Comparison of ENCODE assay signal across 27 mouse cellular contexts in genomic region chr10:75482271-75482670, GRCm38 (mm10).
"Had no signal": no experiment of that assay in that cellular context is flagged by ENCODE, and none has a peak within 500 bp of the region (broad histone marks: within the 10 kb centered on the region; RNA-seq: fewer than 3 reads in every experiment).

No protein-coding gene starts in this region.

- H3K36me3 ChIP-seq: embryonic facial prominence, embryonic 10.5 days; embryonic facial prominence, embryonic 12.5 days; embryonic facial prominence, embryonic 13.5 days; embryonic facial prominence, embryonic 15.5 days; forebrain, embryonic 10.5 days; forebrain, embryonic 12.5 days; forebrain, embryonic 15.5 days had no signal

- H3K4me3 ChIP-seq: embryonic facial prominence, embryonic 10.5 days; embryonic facial prominence, embryonic 12.5 days; embryonic facial prominence, embryonic 13.5 days; embryonic facial prominence, embryonic 15.5 days; erythroblast, embryonic 14.5 days; forebrain, embryonic 10.5 days; forebrain, embryonic 12.5 days; forebrain, embryonic 13.5 days; forebrain, embryonic 15.5 days; gastrocnemius, adult 2 months had no signal

- DNase-seq: cerebellum, adult 2 months; cerebellum, adult 8-10 months; cerebellum, adult 9-10 months; cerebellum, adult 9-11 months; cerebellum, postnatal 10 days; cerebellum, postnatal 14 days; cerebellum, postnatal 25 days; cerebellum, postnatal 36 days; embryo, embryonic 11 days; forebrain, postnatal 0 days; gastrocnemius, adult 2 months; gastrocnemius, postnatal 10 days; gastrocnemius, postnatal 14 days; gastrocnemius, postnatal 25 days; gastrocnemius, postnatal 36 days; heart, adult 18-20 months had no signal

- H3K4me1 ChIP-seq: embryonic facial prominence, embryonic 10.5 days; embryonic facial prominence, embryonic 12.5 days; embryonic facial prominence, embryonic 13.5 days; embryonic facial prominence, embryonic 15.5 days; forebrain, embryonic 10.5 days; forebrain, embryonic 12.5 days; forebrain, embryonic 13.5 days; forebrain, embryonic 15.5 days had no signal

- ATAC-seq: forebrain, embryonic 13.5 days; forebrain, embryonic 14.5 days; forebrain, embryonic 15.5 days; forebrain, embryonic 16.5 days; forebrain, postnatal 0 days had no signal

- H3K4me2 ChIP-seq: embryonic facial prominence, embryonic 12.5 days; embryonic facial prominence, embryonic 13.5 days; embryonic facial prominence, embryonic 15.5 days; forebrain, embryonic 12.5 days; forebrain, embryonic 13.5 days; forebrain, embryonic 15.5 days had no signal

- H3K9me3 ChIP-seq: embryonic facial prominence, embryonic 10.5 days; embryonic facial prominence, embryonic 12.5 days; embryonic facial prominence, embryonic 13.5 days; embryonic facial prominence, embryonic 15.5 days; forebrain, embryonic 10.5 days; forebrain, embryonic 12.5 days; forebrain, embryonic 13.5 days; forebrain, embryonic 15.5 days had no signal

- H3K27ac ChIP-seq: embryonic facial prominence, embryonic 10.5 days; embryonic facial prominence, embryonic 12.5 days; embryonic facial prominence, embryonic 13.5 days; embryonic facial prominence, embryonic 15.5 days; forebrain, embryonic 10.5 days; forebrain, embryonic 12.5 days; forebrain, embryonic 13.5 days; forebrain, embryonic 15.5 days; gastrocnemius, adult 2 months had no signal

- H3K27me3 ChIP-seq: embryonic facial prominence, embryonic 12.5 days; embryonic facial prominence, embryonic 13.5 days; forebrain, embryonic 12.5 days; forebrain, embryonic 13.5 days; forebrain, embryonic 15.5 days had no signal

- H3K9ac ChIP-seq: embryonic facial prominence, embryonic 12.5 days; embryonic facial prominence, embryonic 13.5 days; embryonic facial prominence, embryonic 15.5 days; forebrain, embryonic 12.5 days; forebrain, embryonic 13.5 days; forebrain, embryonic 15.5 days; forebrain, postnatal 0 days had no signal
